Mouse (Mus musculus) stomach, postnatal 0 days (tissue): ENCODE measurements around the gene Zcchc24. TPM values are rescaled to one million over a fixed set of nuclear protein-coding genes. Genes with fewer than 3 reads are reported as not detected.
A peak's percentile ranks its signal among the peaks of the same experiment; 100 is the strongest.

Experiments used
- ATAC-seq: fragments of 200-750 bp; cut with Nextera tagmentation; 2 replicates; pipeline ENCODE4 v1.8.0; 2017; ENCODE audit not compliant: low FRiP score, low TSS enrichment
- DNase-seq: peaks from one replicate; pipeline ENCODE4 v3.0.0-alpha.2; 2016; ENCODE audit warnings: low spot score
- H3K27ac ChIP-seq: fragments of 300-500 bp; sonication (generic); replicated peaks from 2 replicates; pipeline ENCODE4 v1.5.1; 2014; ENCODE audit warnings: mild to moderate bottlenecking, control low read depth
- H3K27me3 ChIP-seq: fragments of 300-500 bp; sonication (generic); 2 replicates; pipeline ENCODE4 v1.6.1; 2014; ENCODE audit warnings: low read length; ENCODE audit not compliant: control insufficient read depth, insufficient read depth
- H3K36me3 ChIP-seq: fragments of 300-500 bp; sonication (generic); 2 replicates; pipeline ENCODE4 v1.6.1; 2014; ENCODE audit warnings: low read length, mixed read lengths; ENCODE audit not compliant: control insufficient read depth, insufficient read depth
- H3K4me1 ChIP-seq: fragments of 300-500 bp; sonication (generic); replicated peaks from 2 replicates; pipeline ENCODE4 v1.6.1; 2014; ENCODE audit warnings: antibody characterized with exemption; ENCODE audit not compliant: control insufficient read depth, insufficient read depth
- H3K4me2 ChIP-seq: fragments of 300-500 bp; sonication (generic); replicated peaks from 2 replicates; pipeline ENCODE4 v1.6.1; 2014; ENCODE audit warnings: low read depth, mild to moderate bottlenecking, control low read depth, moderate library complexity
- H3K4me3 ChIP-seq: fragments of 300-500 bp; sonication (generic); 2 replicates; pipeline ENCODE4 v1.5.1; 2014; ENCODE audit warnings: low read depth, low read length, control low read depth
- H3K9ac ChIP-seq: fragments of 300-500 bp; sonication (generic); 2 replicates; pipeline ENCODE4 v1.6.1; 2014; ENCODE audit warnings: mild to moderate bottlenecking, low read length, control low read depth, mixed read lengths
- H3K9me3 ChIP-seq: fragments of 300-500 bp; sonication (generic); 2 replicates; pipeline ENCODE4 v1.6.1; 2016; ENCODE audit warnings: low read length; ENCODE audit not compliant: control insufficient read depth
- CTCF ChIP-seq: IDR thresholded peaks from 2 replicates; pipeline ENCODE4 v1.5.1; 2016; ENCODE audit warnings: antibody characterized with exemption, low read depth, mild to moderate bottlenecking, moderate library complexity
- EP300 ChIP-seq: optimal IDR thresholded peaks from 2 replicates; pipeline ENCODE3; 2016; ENCODE audit warnings: antibody characterized with exemption
- WGBS: fragments of 180-500 bp; shearing (Covaris S2); extraction: QIAGEN DNeasy Blood & Tissue Kit; methylation state at CpG from one replicate; pipeline ENCODE4 v1.1.7; 2014; 5-methylcytosine and 5-hydroxymethylcytosine counted together
- polyA plus RNA-seq: library from polyadenylated mRNA; unstranded; fragments of >200 nt; fragmentation: Nextera tagmentation; extraction: Ambion mirVana; gene quantifications from 2 replicates; pipeline ENCODE4 v1.2.1, GENCODE M21; 2015

Gene Zcchc24
- polyA plus RNA-seq, 1 experiment from 2014 or later = 11.3 TPM

DNA sequence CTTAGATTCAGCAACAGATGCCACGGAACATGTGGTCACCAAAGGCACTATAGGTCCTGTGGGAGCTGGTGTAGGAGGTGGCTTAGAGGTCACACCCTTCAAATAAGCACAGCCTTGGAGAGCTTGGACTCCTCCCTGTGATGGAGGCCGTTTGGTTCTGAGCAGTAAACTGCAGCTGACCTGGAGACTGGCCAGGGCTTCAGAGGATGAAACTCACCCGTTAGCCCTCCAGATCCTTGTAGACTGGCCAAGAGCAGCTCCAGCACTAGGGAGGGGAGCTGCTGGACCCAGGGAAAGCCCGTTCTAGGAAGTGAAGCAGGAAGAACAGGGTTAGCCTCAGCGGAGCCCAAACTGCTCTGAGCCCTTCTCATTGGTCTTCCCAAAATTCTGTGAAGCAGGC, 18.1 kb upstream of the Zcchc24 start:
- H3K4me1 ChIP-seq = no peaks in the 10 kb centered on the region
- TF ChIP-seq EP300 (no peak), CTCF (no peak)
- no peaks in the 10 kb centered on the region for H3K27me3 ChIP-seq
- 0 out of 2 replicates have a peak overlapping the region, but pooled peaks have one; percentile 8 for H3K4me2 ChIP-seq
- no peaks in the 10 kb centered on the region for H3K36me3 ChIP-seq
- peak overlapping the region; percentile 70 for H3K27ac ChIP-seq
- WGBS = 31% methylated on average over 5 of the region's 5 CpGs
- H3K4me3 ChIP-seq = no peak overlapping the region
- peak; percentile 44 for DNase-seq
- H3K9me3 ChIP-seq = no peaks in the 10 kb centered on the region
- ATAC-seq = peak; percentile 83
- no peak overlapping the region for H3K9ac ChIP-seq

DNA sequence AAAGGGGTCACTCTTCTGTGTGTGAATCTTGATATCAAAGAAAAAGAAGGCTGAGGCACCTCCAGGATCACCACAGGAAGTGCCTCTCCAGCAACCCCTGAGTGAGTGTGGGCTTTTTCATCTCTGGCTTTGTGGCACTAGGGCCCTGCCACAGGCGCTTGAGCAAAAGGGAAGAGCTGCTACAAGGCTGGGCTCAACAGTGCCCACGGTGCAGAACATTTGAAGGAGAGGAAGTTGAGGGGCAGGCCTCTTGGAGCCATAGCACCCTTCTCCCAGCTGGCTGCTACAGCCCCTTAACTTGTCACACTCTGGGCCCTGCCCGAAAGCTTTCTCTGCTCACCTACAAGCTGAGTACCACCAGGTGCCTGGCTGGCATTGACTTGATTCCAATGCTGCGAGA, 16.4 kb upstream of the Zcchc24 start:
- Histone ChIP-seq H3K4me3 (no peak overlapping the region), H3K9me3 (no peaks in the 10 kb centered on the region), H3K4me1 (no peaks in the 10 kb centered on the region), H3K4me2 (no peak overlapping the region), H3K27me3 (no peaks in the 10 kb centered on the region), H3K36me3 (no peaks in the 10 kb centered on the region), H3K9ac (no peak overlapping the region), H3K27ac (no peak overlapping the region)
- no peak for TF ChIP-seq EP300
- TF ChIP-seq CTCF = no peak
- ATAC-seq (no peak), DNase-seq (no peak)
- WGBS = 94% methylated on average over 4 of the region's 4 CpGs

DNA sequence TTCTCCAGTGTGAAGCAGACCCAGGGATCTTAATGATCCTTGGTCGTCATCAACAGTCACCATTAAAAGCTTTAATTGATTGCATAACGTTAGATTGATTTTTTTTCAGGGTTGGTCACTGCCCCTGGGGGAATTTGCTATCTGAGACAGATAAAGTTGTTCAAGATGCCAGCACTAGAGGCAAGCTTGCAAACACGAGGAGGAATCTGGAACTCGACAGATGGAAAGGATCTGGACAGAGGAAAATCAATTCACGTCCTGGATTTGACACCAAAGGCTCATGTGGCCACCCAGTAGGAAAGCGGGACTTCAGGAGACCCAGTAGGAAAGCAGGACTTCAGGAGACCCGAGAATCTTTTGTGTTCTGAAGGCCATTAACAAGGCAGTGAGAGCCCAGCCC, 14.4 kb upstream of the Zcchc24 start:
- ATAC-seq = no peak
- Histone ChIP-seq H3K27me3 (no peaks in the 10 kb centered on the region), H3K4me1 (no peaks in the 10 kb centered on the region), H3K27ac (no peak overlapping the region), H3K9ac (no peak overlapping the region), H3K36me3 (no peaks in the 10 kb centered on the region), H3K9me3 (no peaks in the 10 kb centered on the region), H3K4me2 (no peak overlapping the region), H3K4me3 (no peak overlapping the region)
- no peak for DNase-seq
- 35% methylated on average over 7 of the region's 7 CpGs for WGBS
- TF ChIP-seq CTCF (no peak), EP300 (no peak)

DNA sequence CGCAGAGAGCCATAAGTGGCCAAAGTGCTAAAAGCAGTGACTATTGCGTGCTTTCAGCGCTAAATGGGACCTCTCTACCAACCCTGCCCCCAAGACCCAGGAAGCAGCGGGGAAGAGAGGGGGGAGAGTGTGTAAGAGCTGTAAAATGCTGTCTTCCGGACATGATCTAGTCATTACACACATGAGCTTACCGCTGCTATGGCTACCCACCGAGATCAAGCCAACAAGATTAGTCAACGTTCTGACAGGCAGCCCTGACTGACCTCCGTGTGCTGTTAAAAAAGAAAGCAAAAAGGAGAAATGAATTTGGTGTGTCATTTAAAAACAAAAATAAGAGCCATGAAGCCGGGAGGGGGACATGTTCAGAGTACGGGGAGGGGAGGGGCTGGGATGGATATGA, 11.8 kb upstream of the Zcchc24 start:
- ATAC-seq (no peak), DNase-seq (no peak)
- no peak overlapping the region for H3K27ac ChIP-seq
- no peaks in the 10 kb centered on the region for H3K4me1 ChIP-seq
- no peak overlapping the region for H3K9ac ChIP-seq
- no peaks in the 10 kb centered on the region for H3K27me3 ChIP-seq
- no peaks in the 10 kb centered on the region for H3K9me3 ChIP-seq
- H3K4me2 ChIP-seq = no peak overlapping the region
- TF ChIP-seq CTCF (no peak), EP300 (no peak)
- H3K4me3 ChIP-seq = no peak overlapping the region
- WGBS = 65% methylated on average over 11 of the region's 11 CpGs
- no peaks in the 10 kb centered on the region for H3K36me3 ChIP-seq

DNA sequence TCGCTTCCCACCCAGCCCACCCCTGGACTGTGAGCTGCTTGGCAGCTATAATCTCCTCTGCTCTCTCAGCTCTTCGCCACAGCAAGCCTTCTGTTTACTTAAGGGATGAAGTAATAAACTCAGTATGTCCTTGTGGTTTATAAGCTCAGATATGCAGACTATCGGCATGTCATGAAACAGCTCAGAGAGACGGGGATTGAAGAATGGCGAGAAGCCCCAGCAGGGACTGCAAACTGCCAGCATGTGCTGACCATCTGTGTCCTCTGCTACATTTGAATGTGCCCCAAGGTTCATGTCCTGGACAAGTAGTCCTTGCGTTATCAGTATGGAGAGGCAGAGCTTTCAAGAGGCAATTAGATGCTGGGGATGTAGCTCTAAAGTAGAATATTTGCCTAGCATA, 7.5 kb upstream of the Zcchc24 start:
- H3K36me3 ChIP-seq = no peaks in the 10 kb centered on the region

DNA sequence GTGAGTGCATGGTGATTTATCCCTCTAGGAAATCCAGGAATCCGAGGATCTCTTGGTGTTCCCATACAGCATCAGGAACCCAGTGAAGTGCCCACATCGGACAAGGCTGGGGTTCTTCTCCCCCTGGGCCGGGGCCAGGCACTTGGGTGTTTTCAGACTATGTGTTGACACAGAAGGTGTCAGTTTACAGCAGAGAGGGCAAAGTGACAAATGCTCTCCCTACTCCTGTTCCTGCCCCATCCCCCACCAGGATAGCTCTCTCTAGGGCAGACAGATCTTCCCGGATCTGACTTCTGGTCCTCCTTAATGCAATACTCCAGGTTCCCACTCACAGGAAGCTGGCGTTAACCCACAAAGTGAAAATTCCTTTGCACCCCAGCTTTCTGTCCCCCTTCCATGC, 5.3 kb upstream of the Zcchc24 start:
- H3K9ac ChIP-seq = no peak overlapping the region
- DNase-seq (no peak), ATAC-seq (no peak)
- H3K27ac ChIP-seq = no peak overlapping the region
- no peak overlapping the region for H3K4me3 ChIP-seq
- no peaks in the 10 kb centered on the region for H3K27me3 ChIP-seq
- H3K4me2 ChIP-seq = no peak overlapping the region
- H3K36me3 ChIP-seq = no peaks in the 10 kb centered on the region
- H3K4me1 ChIP-seq = no peaks in the 10 kb centered on the region; the same call in 1 of the 2 replicates
- 33% methylated on average over 5 of the region's 5 CpGs for WGBS
- H3K9me3 ChIP-seq = no peaks in the 10 kb centered on the region
- TF ChIP-seq EP300 (no peak), CTCF (no peak)

More for the DNA sequence above, 7.5 kb upstream of the Zcchc24 start:
- Histone ChIP-seq H3K4me3 (no peak overlapping the region), H3K9me3 (no peaks in the 10 kb centered on the region), H3K9ac (no peak overlapping the region), H3K4me2 (no peak overlapping the region), H3K27ac (peak overlapping the region; percentile 30; the same call in 1 of the 2 replicates), H3K4me1 (no peaks in the 10 kb centered on the region; the same call in 1 of the 2 replicates), H3K27me3 (no peaks in the 10 kb centered on the region)
- peak; percentile 45; the same call in 1 of the 2 replicates for ATAC-seq
- TF ChIP-seq EP300 (no peak), CTCF (no peak)
- 23% methylated on average over 6 of the region's 6 CpGs for WGBS
- DNase-seq = no peak
